Mouse (Mus musculus): ENCODE data around the gene Pkd2.

GRCm38 (mm10) chr5:104459706-104460455 lies 631 bp downstream of the Pkd2 start:
- TF ChIP-seq CTCF (IDR thresholded peaks at IDR 0.05; ENCODE audit: insufficient read depth, low read length) = no peak
- TF ChIP-seq POLR2A (IDR thresholded peaks at IDR 0.05; ENCODE audit: borderline replicate concordance, extremely low read depth, low read depth, low read length) = no peak
